Mouse (Mus musculus) lung, postnatal 10 days (tissue): ENCODE results near the gene Tsacc.
"Not testable (repeated sequence)": the region's sequence is repeated elsewhere in the genome, so short reads cannot be mapped to it uniquely, and the experiment has no call there.

ENCODE experiments used
- DNase-seq: peaks from one replicate; pipeline ENCODE4 v3.0.0; 2021

Tsacc gene

DNA sequence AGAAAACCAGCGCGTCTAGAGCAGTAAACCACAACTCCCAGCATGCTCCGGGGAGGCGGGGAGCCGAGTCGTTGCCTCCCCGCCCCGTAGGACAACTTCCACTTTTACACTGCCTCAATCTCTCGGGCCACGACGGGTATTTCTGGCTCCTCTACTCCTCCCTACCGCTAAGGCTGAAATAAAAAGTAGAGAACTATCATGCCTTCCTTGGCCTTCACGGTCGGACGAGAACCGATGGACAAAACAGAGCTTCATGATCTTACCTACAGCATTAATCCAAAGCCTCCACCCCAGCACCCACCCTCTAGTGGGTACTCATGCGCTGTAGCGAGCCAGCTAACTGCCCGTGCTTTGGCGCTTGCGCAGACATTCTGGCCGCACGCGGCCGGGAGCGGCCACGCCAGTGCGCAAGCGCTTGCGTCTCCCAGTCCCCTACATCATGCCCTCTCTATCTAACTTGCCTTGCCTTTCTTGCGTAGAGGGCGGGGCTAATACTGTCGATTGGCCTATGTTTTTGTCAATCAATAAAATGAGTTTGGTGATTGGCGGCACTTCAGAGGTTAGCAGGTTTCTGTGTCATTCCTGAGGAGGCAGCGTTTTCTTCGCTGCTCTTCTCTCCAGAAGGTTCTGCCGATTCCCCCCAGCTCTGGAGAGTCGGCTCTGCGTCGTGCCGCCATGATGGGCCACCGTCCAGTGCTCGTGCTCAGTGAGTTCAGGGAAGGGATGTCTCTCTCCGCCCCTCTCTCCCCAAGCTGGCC, at the start of gene Tsacc, which contains the start of gene Cct3:
Tsacc (minus strand) TSS at position 439 of the 758 bp plus-strand sequence.
Cct3 (plus strand) TSS at position 556 of the 758 bp plus-strand sequence.
- peak; percentile 99 for DNase-seq

DNA sequence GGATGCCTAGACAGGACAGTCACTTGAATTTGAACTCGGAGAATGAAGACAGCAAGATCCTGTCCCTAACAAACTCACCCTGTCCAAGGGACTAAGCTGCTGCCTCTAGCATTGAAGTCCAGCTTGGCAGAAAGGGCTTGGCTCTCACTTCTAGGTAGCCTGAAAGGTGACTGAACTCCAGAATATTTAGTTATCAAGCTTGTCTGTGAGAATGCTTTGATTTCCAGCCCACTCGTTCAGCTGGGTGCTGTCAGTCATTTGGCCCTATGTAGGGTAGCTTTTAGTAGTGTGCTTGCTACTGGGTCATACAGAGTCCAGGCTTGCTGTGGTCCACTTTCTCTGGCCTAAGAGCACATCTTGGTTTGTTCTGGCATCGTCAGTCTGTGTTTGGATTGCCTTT, 42.2 kb upstream of the Tsacc start:
- no peak for DNase-seq

DNA sequence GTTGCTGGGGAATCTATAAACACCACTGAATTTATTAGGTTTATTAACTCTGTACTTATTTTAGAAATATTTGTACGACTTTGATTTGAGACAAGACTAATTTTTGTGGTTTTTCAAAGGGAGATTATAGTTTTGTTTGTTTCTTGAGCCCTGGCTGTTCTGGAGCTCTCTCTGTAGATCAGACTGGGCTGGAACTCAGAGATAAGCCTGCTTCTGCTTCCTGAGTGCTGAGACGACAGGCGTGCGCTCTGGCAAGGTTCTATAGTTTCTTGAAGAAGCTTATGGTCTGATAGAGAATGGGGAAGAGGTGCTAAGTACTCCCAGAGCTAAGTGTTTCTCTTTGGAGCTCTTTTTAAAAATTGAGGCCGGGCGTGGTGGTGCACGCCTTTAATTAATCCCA, 41.5 kb upstream of the Tsacc start:
- DNase-seq: no peak

DNA sequence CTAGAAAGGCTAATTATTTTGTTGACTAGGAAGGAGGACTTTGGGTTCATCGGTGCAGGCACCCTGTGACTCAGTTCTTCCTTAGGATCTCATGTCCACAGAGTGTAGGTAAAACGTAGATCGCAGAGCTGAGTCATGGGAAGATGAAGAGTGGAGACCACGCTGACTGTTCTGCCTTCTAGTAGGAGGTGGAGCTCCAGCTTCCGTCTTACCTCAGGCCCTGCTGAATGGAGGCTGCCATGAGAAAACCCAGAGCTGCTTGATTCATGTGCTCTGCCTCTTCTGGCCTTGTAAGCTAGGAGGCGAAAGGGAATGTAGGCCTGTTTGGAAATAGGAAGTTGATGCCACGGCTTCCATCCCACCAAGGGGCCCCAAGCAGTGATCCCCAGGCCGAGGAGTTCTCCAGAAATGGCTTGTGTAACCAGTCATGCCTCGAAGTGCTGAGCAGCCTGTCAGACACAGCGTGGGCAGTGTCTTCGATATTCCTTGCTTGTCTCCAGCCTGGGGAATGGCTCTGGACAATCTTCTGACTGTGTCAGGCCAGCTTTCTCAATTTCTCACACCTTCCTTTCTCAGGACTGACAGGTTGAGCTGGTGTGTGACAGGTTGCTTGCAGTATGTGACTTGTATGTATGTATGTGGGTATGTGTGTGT, 40.7 kb upstream of the Tsacc start:
- DNase-seq: no peak

DNA sequence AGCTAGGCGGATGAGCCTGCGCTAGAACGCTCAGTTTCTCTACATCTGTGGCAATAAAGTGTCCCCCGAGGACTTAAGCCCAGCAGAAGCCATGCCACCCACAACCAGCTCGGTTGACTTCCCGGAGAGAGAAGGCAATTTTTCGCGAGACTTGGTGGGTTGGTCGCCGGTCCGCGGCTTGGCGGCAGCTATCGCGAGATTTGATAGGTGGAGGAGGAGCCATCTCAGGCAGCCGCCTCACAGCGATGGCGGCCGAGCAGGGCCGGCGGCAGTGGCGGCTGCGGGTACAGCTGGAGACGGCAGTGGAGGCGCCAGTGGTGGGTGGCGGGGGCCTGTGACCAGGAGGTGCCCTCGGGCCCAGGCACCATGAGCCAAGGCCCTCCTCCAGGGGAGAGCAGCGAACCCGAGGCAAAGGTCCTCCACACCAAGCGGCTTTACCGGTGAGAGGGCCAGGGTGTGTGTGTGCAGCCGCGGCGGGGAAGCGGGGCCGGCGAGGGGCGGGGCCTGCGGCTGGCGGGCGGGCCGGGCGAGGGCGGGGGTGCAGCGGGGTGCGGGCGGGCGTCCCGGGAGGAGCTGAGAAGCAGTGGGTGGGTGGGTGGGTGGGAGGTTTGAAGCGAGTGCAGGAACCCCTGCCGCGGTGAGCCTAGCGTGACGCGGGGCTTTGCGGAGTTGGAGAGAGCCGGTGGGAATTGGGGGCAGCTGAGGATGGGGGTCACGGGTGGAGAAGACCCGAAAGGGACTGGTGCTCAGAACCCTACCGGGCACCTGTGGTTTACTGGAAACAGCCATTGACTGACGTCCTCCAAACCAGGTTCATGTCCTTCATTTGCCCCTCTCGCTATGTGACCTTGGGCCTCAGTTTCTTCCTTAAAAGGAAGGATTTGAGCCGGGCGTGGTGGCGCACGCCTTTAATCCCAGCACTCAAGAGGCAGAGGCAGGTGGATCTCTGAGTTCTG, 39.5 kb upstream of the Tsacc start, which contains the start of the genes Tmem79 and Smg5:
Tmem79 (minus strand) TSS at position 91 of the 956 bp plus-strand sequence.
Smg5 (plus strand) TSS at position 203 of the 956 bp plus-strand sequence.
- peak; percentile 98 for DNase-seq

DNA sequence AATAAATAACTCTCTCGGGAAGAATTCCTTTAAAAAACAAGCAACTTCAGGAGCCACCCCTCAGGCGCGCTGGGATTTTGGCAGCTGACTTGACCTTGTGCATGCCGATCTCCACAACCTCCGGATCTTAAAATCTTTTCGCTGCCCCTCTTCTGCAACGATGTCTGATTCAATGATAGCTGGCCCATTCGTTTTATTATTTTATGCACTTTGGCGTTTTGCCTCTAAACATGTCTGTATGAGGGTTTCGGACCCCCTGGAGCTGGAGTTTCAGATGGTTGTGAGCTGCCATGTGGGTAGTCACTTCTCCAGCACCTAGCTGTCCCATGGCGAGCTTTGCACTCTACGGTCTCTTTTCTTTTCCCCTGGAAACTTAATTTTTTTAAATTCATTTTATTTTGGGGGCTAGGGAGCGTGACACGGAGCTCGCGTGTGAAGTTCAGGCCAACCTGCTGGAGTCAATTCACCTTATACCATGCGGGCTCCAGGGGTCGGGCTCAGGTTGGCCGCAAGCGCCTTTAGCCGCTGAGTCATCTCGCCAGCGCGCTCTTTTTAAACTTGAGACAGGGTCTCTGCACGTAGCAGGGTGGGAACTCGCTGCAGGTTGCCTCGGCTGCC, 38.7 kb upstream of the Tsacc start:
- no peak for DNase-seq

DNA sequence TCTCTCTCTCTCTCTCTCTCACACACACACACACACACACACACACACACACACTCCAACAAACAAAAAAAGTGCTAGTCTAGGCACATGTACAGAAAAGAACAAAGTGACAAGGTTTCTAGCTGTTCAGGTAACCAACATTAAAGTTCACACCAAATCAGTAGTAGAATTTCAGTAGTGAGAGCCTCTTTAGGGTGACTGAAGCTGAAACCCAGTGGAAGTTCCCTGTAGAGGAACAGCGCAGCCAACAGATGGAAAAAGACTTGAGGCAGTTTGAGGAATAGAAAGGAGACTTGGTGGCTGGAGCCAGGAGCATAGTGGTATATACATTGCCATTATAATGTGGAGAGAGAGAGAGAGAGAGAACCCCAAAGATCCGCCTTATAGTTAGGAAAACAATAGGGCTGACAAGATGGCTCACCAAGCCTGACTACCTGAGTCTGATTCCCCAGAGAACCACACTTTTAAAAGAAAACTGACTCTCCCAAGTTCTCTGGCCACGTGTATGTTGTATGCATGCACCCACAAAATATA, 38.2 kb upstream of the Tsacc start:
- no peak for DNase-seq

DNA sequence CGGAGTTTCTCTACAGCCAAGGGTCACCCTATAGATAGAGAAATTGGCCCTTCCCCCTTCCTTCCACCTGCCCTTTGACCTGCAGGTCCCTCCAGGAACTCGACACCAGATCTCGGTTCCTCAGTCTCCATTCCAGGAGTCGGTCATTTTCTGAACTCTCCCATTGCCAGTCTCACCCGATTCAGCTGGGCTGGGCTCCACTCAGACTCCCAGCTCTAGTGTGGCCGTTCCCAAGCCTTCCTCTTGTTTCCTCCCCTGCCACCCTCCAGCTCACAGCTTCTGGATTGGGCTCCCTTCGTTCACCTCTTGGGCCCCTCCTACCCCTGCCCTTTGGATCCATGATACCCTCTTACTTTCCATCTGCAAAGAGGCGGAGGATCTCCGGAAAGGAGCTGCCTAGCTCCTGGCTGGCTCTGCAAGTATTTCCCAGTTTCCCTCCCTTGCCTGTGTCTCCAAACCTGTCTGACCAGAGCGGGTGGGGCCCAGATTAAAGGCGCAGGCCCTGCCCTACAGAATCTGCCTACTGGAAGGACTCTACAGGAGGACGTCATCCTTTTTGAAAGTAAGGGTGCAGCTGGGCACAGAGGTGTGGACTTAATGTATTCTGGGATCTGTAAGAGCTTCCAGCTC, 37.3 kb upstream of the Tsacc start:
- peak; percentile 47 for DNase-seq

DNA sequence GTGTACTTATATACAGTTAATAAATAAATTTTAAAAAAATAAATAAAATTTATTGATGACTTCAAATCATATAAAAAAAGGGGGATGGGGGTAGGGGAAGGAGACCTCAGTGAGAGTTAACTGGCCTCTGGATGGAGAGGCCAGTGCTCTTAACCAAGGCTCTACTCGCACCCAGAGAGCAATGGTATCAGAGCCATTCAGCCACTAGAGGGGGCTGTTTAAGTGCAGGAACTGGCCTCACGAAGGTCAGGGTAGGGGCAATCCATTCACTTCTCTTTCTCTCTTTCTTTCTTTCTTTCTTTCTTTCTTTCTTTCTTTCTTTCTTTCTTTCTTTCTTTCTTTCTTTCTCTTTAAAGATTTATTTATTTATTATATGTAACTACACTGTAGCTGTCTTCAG, 34.5 kb upstream of the Tsacc start:
- DNase-seq: peak; percentile 60

DNA sequence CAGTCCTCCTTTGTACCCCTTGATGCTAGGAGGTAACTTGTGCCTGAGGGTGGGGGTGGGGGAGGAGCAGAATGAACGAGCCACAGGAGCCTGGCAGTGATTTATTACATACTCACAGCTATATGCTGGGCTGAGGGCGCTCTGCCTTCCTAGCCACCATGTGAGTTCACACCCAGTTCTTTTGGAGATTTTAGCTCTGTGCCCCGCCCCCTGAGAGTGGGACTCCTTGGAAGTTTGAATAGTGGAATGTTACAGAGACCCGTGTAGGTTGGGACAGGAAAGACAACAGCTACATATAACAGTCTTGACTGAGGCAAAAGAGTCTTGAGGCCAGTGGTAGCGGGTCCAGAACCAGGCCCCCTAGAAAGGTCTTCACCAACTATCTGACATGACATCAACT, 32.2 kb upstream of the Tsacc start:
- DNase-seq: no peak

- DNase-seq: peak; percentile 77
Measured at GRCm38 (mm10) chr3:88324951-88325405, 28.2 kb upstream of the Tsacc start, which contains the start of gene Glmp. Gene Glmp (plus strand): TSS chr3:88325023.

DNA sequence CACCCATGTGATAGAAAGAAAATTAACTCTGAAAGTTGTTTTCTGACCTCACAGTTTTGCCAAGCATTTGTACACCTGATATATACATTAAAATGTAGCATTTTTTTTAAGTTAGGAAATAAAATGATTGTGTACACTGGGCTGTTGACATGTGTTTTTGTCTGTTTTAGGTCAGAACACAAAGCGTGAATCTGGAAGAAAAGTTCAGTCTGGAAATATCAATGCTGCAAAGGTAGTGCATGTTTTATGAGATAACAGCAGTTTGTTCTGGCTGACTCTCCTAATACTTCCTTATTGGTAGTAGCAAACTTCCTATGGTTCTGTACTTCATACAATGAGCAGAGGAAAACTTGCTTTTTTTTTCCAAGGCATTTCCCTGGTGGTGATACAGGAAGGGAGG, 2.4 kb upstream of the Tsacc start:
- DNase-seq: no peak

DNA sequence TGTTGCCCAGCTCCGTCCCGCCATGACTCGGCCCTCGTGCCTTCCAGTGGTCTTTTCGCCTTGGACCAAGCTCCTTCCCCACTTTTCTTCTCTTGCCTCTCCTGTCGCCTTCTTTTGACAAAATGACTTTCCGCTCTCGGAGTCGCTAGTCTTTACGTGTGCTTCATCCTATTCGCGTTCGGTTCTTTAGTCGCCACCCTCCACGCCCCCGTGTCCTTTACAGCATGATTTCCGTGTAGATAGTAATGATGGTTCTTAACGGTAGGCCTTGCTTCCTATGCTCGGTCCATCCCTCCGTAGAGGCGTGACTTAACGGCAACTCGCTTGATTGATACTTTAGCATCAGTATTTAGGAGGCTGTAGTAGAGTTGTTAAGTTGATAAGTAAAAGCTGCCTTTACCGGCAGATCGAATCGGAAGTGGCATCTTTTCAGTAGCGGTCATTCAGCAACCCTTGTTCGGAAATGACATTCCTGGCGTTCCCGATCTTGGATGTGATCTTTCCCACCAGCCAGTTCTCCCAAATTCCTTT, 587 bp upstream of the Tsacc start:
- no peak for DNase-seq

DNA sequence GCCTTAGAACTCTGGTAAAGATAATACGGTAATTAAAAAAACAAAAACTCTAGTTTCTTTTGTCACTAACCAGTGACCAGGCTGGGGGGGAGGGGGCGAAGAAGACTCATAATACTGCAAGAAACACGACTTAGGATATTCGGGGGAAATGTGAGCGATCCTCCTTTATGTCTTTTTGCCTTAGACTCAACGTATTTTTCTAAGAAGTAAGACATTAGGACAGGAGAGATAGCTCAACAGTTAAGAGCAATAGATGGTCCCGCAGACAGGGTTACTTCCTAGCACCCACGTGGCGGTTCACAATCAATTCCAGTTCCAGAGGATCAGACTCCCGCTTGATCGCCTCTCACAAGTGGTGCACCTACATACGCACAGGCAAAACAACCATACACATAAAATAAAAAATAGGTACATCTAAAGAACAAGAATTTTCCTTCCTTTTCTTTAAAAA, 664 bp downstream of the Tsacc start:
- no peak for DNase-seq

DNA sequence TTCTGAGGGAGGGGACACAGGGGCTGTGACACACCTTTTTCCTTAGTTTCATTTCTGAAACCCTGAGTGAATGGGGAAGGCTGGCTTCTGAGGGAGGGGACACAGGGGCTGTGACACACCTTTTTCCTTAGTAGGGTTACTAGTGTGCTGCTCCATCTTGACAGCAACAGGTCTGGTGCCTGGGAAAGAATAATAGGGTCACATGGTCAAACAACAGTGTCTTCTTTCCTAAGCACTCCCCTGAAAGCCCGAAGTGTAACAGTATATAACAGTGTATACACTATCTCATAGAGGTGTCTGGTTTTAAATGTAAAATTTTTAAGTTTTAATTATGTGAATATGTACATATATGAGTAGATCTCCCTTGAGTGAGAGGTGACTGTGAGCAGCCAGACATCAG, 1.5 kb downstream of the Tsacc start:
- not testable (repeated sequence) for DNase-seq

GRCm38 (mm10) chr3:88291970-88292369, 4.8 kb downstream of the Tsacc start:
- peak; percentile 27 for DNase-seq

GRCm38 (mm10) chr3:88288133-88288713, 8.6 kb downstream of the Tsacc start:
- DNase-seq: peak; percentile 39

DNA sequence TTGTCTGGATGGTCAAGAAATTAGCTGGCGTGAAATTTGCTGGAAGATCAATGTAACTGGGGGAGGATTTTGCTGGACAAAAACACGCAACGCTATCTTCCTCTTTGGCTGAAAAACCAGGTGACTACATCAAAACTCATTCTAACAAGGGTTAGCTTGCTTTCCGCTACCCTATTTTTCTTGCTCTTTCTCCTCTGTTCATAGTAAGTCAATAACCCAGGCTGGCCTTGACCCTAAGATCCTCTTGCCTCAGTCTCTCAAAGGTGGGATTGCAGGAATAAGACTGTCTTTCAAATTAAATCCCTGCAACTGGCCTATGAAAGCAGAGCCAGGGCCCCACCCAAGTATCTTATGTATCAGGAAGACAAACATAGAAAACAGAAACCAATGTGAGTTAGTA, 9.7 kb downstream of the Tsacc start, which contains the start of gene Gm38392:
Gm38392 (minus strand) TSS at position 101 of the 400 bp plus-strand sequence.
- no peak for DNase-seq

GRCm38 (mm10) chr3:88285565-88285895, 11.3 kb downstream of the Tsacc start:
- not testable (repeated sequence) for DNase-seq

- not testable (repeated sequence) for DNase-seq
Measured at GRCm38 (mm10) chr3:88284815-88285564, 11.8 kb downstream of the Tsacc start.
